Comparison of ENCODE assay signal across 13 mouse cellular contexts in genomic region chr17:85352731-85353130, GRCm38 (mm10).
DNase-seq lines count a peak whose midpoint lies in the region; ATAC-seq and TF ChIP-seq lines count a peak whose summit lies in the region.
"Had no signal": no experiment of that assay in that cellular context is flagged by ENCODE, and none has a peak within 500 bp of the region (broad histone marks: within the 10 kb centered on the region; RNA-seq: fewer than 3 reads in every experiment).

No protein-coding gene starts in this region.

- H3K27me3 ChIP-seq in kidney, adult 2 months (replicated peaks; ENCODE audit: control insufficient read depth, insufficient read depth, low read length), result no peaks in the 10 kb centered on the region
- no peaks in the 10 kb centered on the region for H3K27me3 ChIP-seq in testis, adult 2 months (ENCODE audit: control insufficient read depth, insufficient read depth, low read length)
- no peaks in the 10 kb centered on the region for H3K27me3 ChIP-seq in forebrain, embryonic 16.5 days (replicated peaks; ENCODE audit: control insufficient read depth, insufficient read depth, low read length)
- H3K27me3 ChIP-seq: limb, embryonic 12.5 days; midbrain, embryonic 12.5 days had no signal

- no peak overlapping the region for H3K9ac ChIP-seq in forebrain, embryonic 16.5 days (replicated peaks; ENCODE audit: low read depth, low read length)
- H3K9ac ChIP-seq: limb, embryonic 12.5 days; midbrain, embryonic 12.5 days had no signal

- no peak for ATAC-seq in forebrain, embryonic 16.5 days

- H3K4me1 ChIP-seq in kidney, adult 2 months (ENCODE audit: control insufficient read depth, insufficient read depth, low read length), result no peaks in the 10 kb centered on the region
- H3K4me1 ChIP-seq in testis, adult 2 months (ENCODE audit: control insufficient read depth, insufficient read depth, low read length), result no peaks in the 10 kb centered on the region
- peaks cover 4% of the 10 kb centered on the region; the same call in 1 of the 2 replicates for H3K4me1 ChIP-seq in forebrain, embryonic 16.5 days (replicated peaks; ENCODE audit: control insufficient read depth, insufficient read depth, low read length)
- H3K4me1 ChIP-seq: limb, embryonic 12.5 days; midbrain, embryonic 12.5 days had no signal

- peak; percentile 5 for DNase-seq in adrenal gland, postnatal 25 days
- DNase-seq in adrenal gland, adult (ENCODE audit: inconsistent age in 2 of 2, low spot score in 1 of 2), result no peak
- DNase-seq in kidney, adult 2 months, result no peak
- DNase-seq in kidney, adult 9 months, result no peak
- no peak for DNase-seq in testis, postnatal 14 days (ENCODE audit: low spot score)
- no peak for DNase-seq in left cerebral cortex, postnatal 10 days (ENCODE audit: extremely low spot score in 1 of 2, low spot score in 2 of 2)
- DNase-seq: cerebellum, adult 18-20 months; thymus, adult 18-20 months had no signal

- H3K27ac ChIP-seq in kidney, adult 2 months (ENCODE audit: insufficient read depth, low read depth, low read length), result no peak overlapping the region
- no peak overlapping the region for H3K27ac ChIP-seq in testis, adult 2 months (ENCODE audit: control insufficient read depth, insufficient read depth, low read depth, low read length)
- H3K27ac ChIP-seq in forebrain, embryonic 16.5 days (ENCODE audit: low read length), result no peak overlapping the region
- H3K27ac ChIP-seq: limb, embryonic 12.5 days; midbrain, embryonic 12.5 days had no signal

- no peaks in the 10 kb centered on the region for H3K9me3 ChIP-seq in forebrain, embryonic 16.5 days (ENCODE audit: control insufficient read depth, low read length)
- H3K9me3 ChIP-seq: limb, embryonic 12.5 days; midbrain, embryonic 12.5 days had no signal

- WGBS in kidney, adult 2 months, result 87% methylated on average over 7 of the region's 7 CpGs
- 89% methylated on average over 7 of the region's 7 CpGs for WGBS in forebrain, embryonic 16.5 days

- no peak overlapping the region for H3K4me2 ChIP-seq in forebrain, embryonic 16.5 days (ENCODE audit: low read length)
- H3K4me2 ChIP-seq: heart, embryonic 11.5 days; limb, embryonic 12.5 days; midbrain, embryonic 12.5 days had no signal

- no peak for TF ChIP-seq POLR2A in kidney, adult 2 months (IDR thresholded peaks at IDR 0.05; ENCODE audit: low read depth, low read length)
- no peak for TF ChIP-seq POLR2A in testis, adult 2 months (IDR thresholded peaks at IDR 0.05; ENCODE audit: control insufficient read depth, low read depth, low read length)

- H3K36me3 ChIP-seq in kidney, adult 2 months (ENCODE audit: control insufficient read depth, insufficient read depth, low read length), result no peaks in the 10 kb centered on the region
- no peaks in the 10 kb centered on the region for H3K36me3 ChIP-seq in testis, adult 2 months (ENCODE audit: control insufficient read depth, insufficient read depth, low read length)
- no peaks in the 10 kb centered on the region for H3K36me3 ChIP-seq in forebrain, embryonic 16.5 days (ENCODE audit: control insufficient read depth, insufficient read depth)
- H3K36me3 ChIP-seq: limb, embryonic 12.5 days; midbrain, embryonic 12.5 days had no signal

- H3K4me3 ChIP-seq in kidney, adult 2 months (ENCODE audit: insufficient read depth, low read depth, low read length), result no peak overlapping the region
- H3K4me3 ChIP-seq in testis, adult 2 months (ENCODE audit: control insufficient read depth, low read depth, low read length), result no peak overlapping the region
- no peak overlapping the region for H3K4me3 ChIP-seq in forebrain, embryonic 16.5 days (replicated peaks; ENCODE audit: low read length)
- H3K4me3 ChIP-seq: limb, embryonic 12.5 days; midbrain, embryonic 12.5 days had no signal

- intact Hi-C loops in left cerebral cortex, postnatal 10 days (cut with DNase I), result no loop called here

- 0 out of 2 replicates have a peak, but pooled peaks have one; percentile 28 for TF ChIP-seq CTCF in kidney, adult 2 months (conservative IDR thresholded peaks at IDR 0.05; ENCODE audit: insufficient read depth, insufficient read length, low read depth, low read length)
- peak; percentile 23; the same call in 1 of the 2 replicates for TF ChIP-seq CTCF in testis, adult 2 months (IDR thresholded peaks at IDR 0.05; ENCODE audit: control insufficient read depth, insufficient read depth, insufficient replicate concordance, low read depth, low read length)
